Mouse (Mus musculus) ZHBTc4 (cell line): Measurements from ENCODE around the gene Rbpms2.
A peak's percentile ranks its signal among the peaks of the same experiment; 100 is the strongest.

ENCODE experiments used
- DNase-seq: peaks from one replicate; pipeline ENCODE4 v3.0.0-alpha.2; 2011; ENCODE audit warnings: low read depth, low spot score

Rbpms2 gene

GRCm38 (mm10) chr9:65692959-65693603 lies 63.6 kb downstream of the Rbpms2 start:
- DNase-seq: no peak

GRCm38 (mm10) chr9:65695646-65696045 lies 66.2 kb downstream of the Rbpms2 start:
- DNase-seq: no peak

- DNase-seq: no peak
These were observed 66.9 kb downstream of the Rbpms2 start for GRCm38 (mm10) chr9:65696337-65696736.

GRCm38 (mm10) chr9:65697356-65697755 lies 67.9 kb downstream of the Rbpms2 start:
- DNase-seq: no peak

- DNase-seq: no peak
These were observed 68.5 kb downstream of the Rbpms2 start for GRCm38 (mm10) chr9:65697992-65698391.

- no peak for DNase-seq
These were observed 71.1 kb downstream of the Rbpms2 start for GRCm38 (mm10) chr9:65700504-65700903.

GRCm38 (mm10) chr9:65702286-65702685 lies 72.8 kb downstream of the Rbpms2 start:
- no peak for DNase-seq

- peak; percentile 67 for DNase-seq
These were observed 73.8 kb downstream of the Rbpms2 start for GRCm38 (mm10) chr9:65703241-65703640.

GRCm38 (mm10) chr9:65703926-65704595 lies 74.6 kb downstream of the Rbpms2 start:
- peak; percentile 85 for DNase-seq
